ENCODE assay signal across 8 mouse cellular contexts in genomic region chr17:10840731-10841201, GRCm38 (mm10). TPM values are rescaled to one million over a fixed set of nuclear protein-coding genes. Genes with fewer than 3 reads are reported as not detected.
DNase-seq lines count a peak whose midpoint lies in the region; ATAC-seq and TF ChIP-seq lines count a peak whose summit lies in the region.

No protein-coding gene starts in this region.

- TF ChIP-seq POLR2A in bone marrow macrophage, adult 2 months (IDR thresholded peaks at IDR 0.05; ENCODE audit: borderline replicate concordance, low read depth, low read length) = no peak

- no peaks in the 10 kb centered on the region for H3K9me3 ChIP-seq in forebrain, embryonic 11.5 days (ENCODE audit: control insufficient read depth, low read length)
- H3K9me3 ChIP-seq in heart, embryonic 15.5 days (replicated peaks) = no peaks in the 10 kb centered on the region
- no peaks in the 10 kb centered on the region for H3K9me3 ChIP-seq in liver, embryonic 11.5 days (ENCODE audit: control insufficient read depth, low read length)

- peak; percentile 14 for ATAC-seq in CD4-positive, CD25-positive, alpha-beta regulatory T cell, adult 4 months
- peak; percentile 57 for ATAC-seq in forebrain, embryonic 11.5 days (replicated peaks; ENCODE audit: low FRiP score)
- 0 out of 2 replicates have a peak, but pooled peaks have one; percentile 51 for ATAC-seq in heart, embryonic 15.5 days (replicated peaks; ENCODE audit: insufficient number of reproducible peaks, insufficient read depth, low FRiP score, low read depth)
- ATAC-seq in liver, embryonic 11.5 days (replicated peaks; ENCODE audit: low FRiP score) = peak; percentile 71
- ATAC-seq in monocyte, adult 5-6 weeks (replicated peaks; ENCODE audit: insufficient number of reproducible peaks, low FRiP score, low TSS enrichment, poor library complexity, severe bottlenecking) = peak; percentile 68

- no peaks in the 10 kb centered on the region for H3K27me3 ChIP-seq in forebrain, embryonic 11.5 days (ENCODE audit: control insufficient read depth, insufficient read depth, low read length)
- H3K27me3 ChIP-seq in heart, embryonic 15.5 days = no peaks in the 10 kb centered on the region
- no peaks in the 10 kb centered on the region for H3K27me3 ChIP-seq in liver, embryonic 11.5 days (replicated peaks; ENCODE audit: control insufficient read depth, insufficient read depth, low read length)

- H3K4me3 ChIP-seq in bone marrow macrophage, adult 2 months (ENCODE audit: insufficient read depth, low read length) = peak overlapping the region; percentile 64
- peak overlapping the region; percentile 74 for H3K4me3 ChIP-seq in forebrain, embryonic 11.5 days (ENCODE audit: low read depth, low read length)
- peak overlapping the region; percentile 75 for H3K4me3 ChIP-seq in heart, embryonic 15.5 days
- H3K4me3 ChIP-seq in liver, embryonic 11.5 days (ENCODE audit: low read depth, low read length) = peak overlapping the region; percentile 80

- peaks cover 10% of the 10 kb centered on the region for H3K4me1 ChIP-seq in bone marrow macrophage, adult 2 months (ENCODE audit: control insufficient read depth, insufficient read depth, low read length)
- H3K4me1 ChIP-seq in forebrain, embryonic 11.5 days (replicated peaks; ENCODE audit: control insufficient read depth, insufficient read depth, low read length) = 0 out of 2 replicates have a peak, but pooled peaks cover 3% of the 10 kb centered on the region
- peaks cover 4% of the 10 kb centered on the region; the same call in 1 of the 2 replicates for H3K4me1 ChIP-seq in heart, embryonic 15.5 days (replicated peaks)
- H3K4me1 ChIP-seq in liver, embryonic 11.5 days (replicated peaks; ENCODE audit: control insufficient read depth, insufficient read depth, low read length) = no peaks in the 10 kb centered on the region

- peak overlapping the region; percentile 55 for H3K9ac ChIP-seq in forebrain, embryonic 11.5 days (ENCODE audit: low read length)
- peak overlapping the region; percentile 79 for H3K9ac ChIP-seq in heart, embryonic 15.5 days
- peak overlapping the region; percentile 77 for H3K9ac ChIP-seq in liver, embryonic 11.5 days (ENCODE audit: low read depth, low read length)

- H3K4me2 ChIP-seq in forebrain, embryonic 11.5 days (ENCODE audit: low read depth, low read length, severe bottlenecking) = peak overlapping the region; percentile 85
- H3K4me2 ChIP-seq in heart, embryonic 15.5 days = peak overlapping the region; percentile 72
- H3K4me2 ChIP-seq in liver, embryonic 11.5 days = peak overlapping the region; percentile 92

- peak; percentile 71 for DNase-seq in forebrain, embryonic 11.5 days (ENCODE audit: low spot score)
- DNase-seq in kidney, postnatal 10 days = peak; percentile 65
- peak; percentile 39 for DNase-seq in liver, embryonic 11.5 days (ENCODE audit: low spot score)
- peak; percentile 29 to 66 for DNase-seq in spleen, postnatal 4 days (ENCODE audit: low spot score in 2 of 2)

- H3K36me3 ChIP-seq in forebrain, embryonic 11.5 days (ENCODE audit: control insufficient read depth, insufficient read depth, low read length) = no peaks in the 10 kb centered on the region
- H3K36me3 ChIP-seq in heart, embryonic 15.5 days = no peaks in the 10 kb centered on the region
- H3K36me3 ChIP-seq in liver, embryonic 11.5 days (ENCODE audit: control insufficient read depth, insufficient read depth, low read length) = no peaks in the 10 kb centered on the region

- no peak for TF ChIP-seq CTCF in bone marrow macrophage, adult 2 months (IDR thresholded peaks at IDR 0.05; ENCODE audit: low read depth, low read length)

- WGBS in forebrain, embryonic 11.5 days = 4% methylated on average over 20 of the region's 20 CpGs
- 2% methylated on average over 20 of the region's 20 CpGs for WGBS in heart, embryonic 15.5 days
- 2% methylated on average over 20 of the region's 20 CpGs for WGBS in liver, embryonic 11.5 days

- H3K27ac ChIP-seq in bone marrow macrophage, adult 2 months (ENCODE audit: insufficient read depth, low read depth, low read length) = peak overlapping the region; percentile 78
- H3K27ac ChIP-seq in forebrain, embryonic 11.5 days (ENCODE audit: low read depth, low read length) = no peak overlapping the region
- H3K27ac ChIP-seq in heart, embryonic 15.5 days = peak overlapping the region; percentile 34; the same call in 1 of the 2 replicates
- 0 out of 2 replicates have a peak overlapping the region, but pooled peaks have one; percentile 59 for H3K27ac ChIP-seq in liver, embryonic 11.5 days (ENCODE audit: low read depth, low read length)

RNA-seq across cellular contexts. Expression of gene Prkn, which starts 0.6 kb away (rescaled TPM):
- under 1 TPM in 1 of 2 experiments, not detected in 1; 0.32 TPM for polyA plus RNA-seq in CD4-positive, CD25-positive, alpha-beta regulatory T cell, adult 4 months (2017; shearing (Covaris generic))
- polyA plus RNA-seq in bone marrow macrophage, adult 2 months (2012; ENCODE audit: insufficient read depth, insufficient read length, missing spikeins) = 9.9 and 11.9 TPM in 2 replicates
- polyA plus RNA-seq in forebrain, embryonic 11.5 days (2014; fragmentation: Nextera tagmentation; extraction: Ambion mirVana) = 1.5 and 2.0 TPM in 2 replicates
- 2.1 and 2.4 TPM in 2 replicates for polyA plus RNA-seq in heart, embryonic 15.5 days (2015; fragmentation: Nextera tagmentation; extraction: Ambion mirVana)
- polyA plus RNA-seq in liver, embryonic 11.5 days (2014; fragmentation: Nextera tagmentation; extraction: Ambion mirVana) = 0.14 and 0.55 TPM in 2 replicates
- 0.49 TPM in 1 of 3 replicates, not detected in the others for total RNA-seq in monocyte, adult 5-6 weeks (2017)

RNA-seq across cellular contexts. Expression of gene Pacrg, which starts 0.7 kb away (rescaled TPM):
- polyA plus RNA-seq in CD4-positive, CD25-positive, alpha-beta regulatory T cell, adult 4 months (2017; shearing (Covaris generic)) = not detected
- polyA plus RNA-seq in bone marrow macrophage, adult 2 months (2012; ENCODE audit: insufficient read depth, insufficient read length, missing spikeins) = 2.8 and 3.2 TPM in 2 replicates
- 4.6 and 4.7 TPM in 2 replicates for polyA plus RNA-seq in forebrain, embryonic 11.5 days (2014; fragmentation: Nextera tagmentation; extraction: Ambion mirVana)
- polyA plus RNA-seq in heart, embryonic 15.5 days (2015; fragmentation: Nextera tagmentation; extraction: Ambion mirVana) = 0.99 and 1.0 TPM in 2 replicates
- 0.41 and 0.53 TPM in 2 replicates for polyA plus RNA-seq in liver, embryonic 11.5 days (2014; fragmentation: Nextera tagmentation; extraction: Ambion mirVana)
- total RNA-seq in monocyte, adult 5-6 weeks (2017) = 1.4 TPM in 1 of 3 replicates, not detected in the others

Comparison
In these comparisons a context has a peak if more than half of its experiments do, and no peak if none do; other contexts are left out.
1. ATAC-seq: peak in every context shown above with its lines; median percentile 71 in liver, embryonic 11.5 days; 68 in monocyte, adult 5-6 weeks; 57 in forebrain, embryonic 11.5 days; 51 in heart, embryonic 15.5 days; 14 in CD4-positive, CD25-positive, alpha-beta regulatory T cell, adult 4 months.